Mouse (Mus musculus): ENCODE data around the gene Trim71. TPM values are rescaled to one million over a fixed set of nuclear protein-coding genes. Genes with fewer than 3 reads are reported as not detected.
"Not testable (repeated sequence)": the region's sequence is repeated elsewhere in the genome, so short reads cannot be mapped to it uniquely, and the experiment has no call there.

Trim71 gene
- polyA plus RNA-seq, 1 experiment from 2014 or later = 1.9 TPM

GRCm38 (mm10) chr9:114520529-114520928 is 43.6 kb downstream of the Trim71 start:
- not testable (repeated sequence) for H3K27me3 ChIP-seq (ENCODE audit: control insufficient read depth, insufficient read depth, low read length); ATAC-seq (replicated peaks; ENCODE audit: insufficient number of reproducible peaks, low FRiP score, low TSS enrichment, low read depth); H3K4me2 ChIP-seq (ENCODE audit: low read depth, low read length); H3K36me3 ChIP-seq (replicated peaks; ENCODE audit: control insufficient read depth, insufficient read depth, low read depth, low read length); H3K9me3 ChIP-seq (replicated peaks; ENCODE audit: control insufficient read depth, low read length); H3K4me3 ChIP-seq (ENCODE audit: low read depth, low read length); DNase-seq (ENCODE audit: low spot score); H3K4me1 ChIP-seq (ENCODE audit: control insufficient read depth, insufficient read depth, low read length); H3K27ac ChIP-seq (replicated peaks; ENCODE audit: low read depth, low read length); H3K9ac ChIP-seq (replicated peaks; ENCODE audit: low read length)
- WGBS = 74% methylated on average over 4 of the region's 4 CpGs

DNA sequence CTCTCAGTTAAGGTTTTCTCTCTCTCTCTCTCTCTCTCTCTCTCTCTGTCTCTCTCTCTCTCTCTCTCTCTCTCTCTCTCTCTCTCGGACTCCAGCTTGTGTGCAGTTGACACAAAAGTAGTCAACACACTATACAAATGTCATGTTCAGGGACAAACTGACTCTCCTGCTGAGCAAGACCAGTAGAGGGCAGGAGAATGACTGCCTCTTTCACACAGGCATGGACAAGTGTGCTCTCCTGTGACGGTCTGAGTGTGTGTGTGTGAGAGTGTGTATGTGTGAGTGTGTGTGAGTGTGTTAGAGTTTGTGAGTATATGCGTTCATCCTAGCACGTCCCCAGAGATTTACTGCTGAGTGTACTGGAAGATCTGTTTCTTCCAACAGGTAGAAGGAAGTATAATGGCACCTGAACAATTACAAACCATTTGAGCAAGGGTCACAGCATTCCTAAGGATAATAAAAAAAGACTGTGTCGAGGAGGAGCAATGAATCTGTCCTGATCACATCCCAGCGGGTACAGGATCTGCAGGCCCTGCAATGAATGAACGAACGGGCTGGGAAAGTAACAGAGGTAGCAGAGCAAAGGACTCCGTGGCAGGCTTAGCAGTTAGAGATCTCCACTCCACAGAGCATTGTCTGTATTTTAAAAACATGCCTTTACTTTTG is 45.2 kb downstream of the Trim71 start:
- H3K9me3 ChIP-seq (replicated peaks; ENCODE audit: control insufficient read depth, low read length) = peaks cover under 1% of the 10 kb centered on the region; the same call in 1 of the 2 replicates
- no peak overlapping the region for H3K9ac ChIP-seq (replicated peaks; ENCODE audit: low read length)
- H3K4me3 ChIP-seq (ENCODE audit: low read depth, low read length) = no peak overlapping the region
- H3K4me2 ChIP-seq (ENCODE audit: low read depth, low read length) = no peak overlapping the region
- no peaks in the 10 kb centered on the region for H3K27me3 ChIP-seq (ENCODE audit: control insufficient read depth, insufficient read depth, low read length)
- no peak overlapping the region for H3K27ac ChIP-seq (replicated peaks; ENCODE audit: low read depth, low read length)
- DNase-seq (ENCODE audit: low spot score) (no peak), ATAC-seq (replicated peaks; ENCODE audit: insufficient number of reproducible peaks, low FRiP score, low TSS enrichment, low read depth) (no peak)
- 74% methylated on average over 9 of the region's 9 CpGs for WGBS
- peaks cover under 1% of the 10 kb centered on the region for H3K36me3 ChIP-seq (replicated peaks; ENCODE audit: control insufficient read depth, insufficient read depth, low read depth, low read length)
- no peaks in the 10 kb centered on the region for H3K4me1 ChIP-seq (ENCODE audit: control insufficient read depth, insufficient read depth, low read length)

DNA sequence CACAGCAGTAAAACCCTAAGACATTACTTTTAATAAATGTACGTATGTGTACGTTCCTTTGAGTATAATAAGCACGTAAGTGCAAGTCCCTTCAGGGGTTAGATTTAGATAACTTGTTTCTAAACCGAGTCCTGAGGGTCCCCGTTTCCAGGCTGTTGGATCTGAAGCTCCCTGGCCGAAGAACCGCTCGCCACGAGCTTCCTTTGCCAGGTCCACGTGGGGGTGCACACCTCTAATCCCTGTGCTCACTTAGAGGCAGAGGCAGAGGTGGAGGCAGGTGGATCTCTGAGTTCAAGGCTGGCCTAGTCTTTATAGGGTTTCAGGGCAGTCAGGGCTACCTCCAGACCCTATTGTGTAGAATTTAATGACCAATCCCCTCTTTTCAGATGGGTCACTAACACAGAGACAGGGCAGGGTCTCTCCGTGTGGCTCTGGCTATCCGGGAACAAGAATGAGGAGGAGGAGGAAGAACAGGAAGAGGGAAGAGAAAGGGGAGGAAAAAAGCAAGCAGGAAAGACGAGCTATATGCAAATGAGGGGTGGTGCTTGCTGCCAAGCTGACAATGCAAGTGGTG is 46.2 kb downstream of the Trim71 start:
- WGBS = 83% methylated on average over 13 of the region's 13 CpGs
- no peak for ATAC-seq (replicated peaks; ENCODE audit: insufficient number of reproducible peaks, low FRiP score, low TSS enrichment, low read depth)
- no peak overlapping the region for H3K4me2 ChIP-seq (ENCODE audit: low read depth, low read length)
- H3K4me3 ChIP-seq (ENCODE audit: low read depth, low read length) = no peak overlapping the region
- peaks cover 10% of the 10 kb centered on the region for H3K9me3 ChIP-seq (replicated peaks; ENCODE audit: control insufficient read depth, low read length)
- no peak for DNase-seq (ENCODE audit: low spot score)
- H3K27ac ChIP-seq (replicated peaks; ENCODE audit: low read depth, low read length) = no peak overlapping the region
- no peaks in the 10 kb centered on the region for H3K27me3 ChIP-seq (ENCODE audit: control insufficient read depth, insufficient read depth, low read length)
- H3K4me1 ChIP-seq (ENCODE audit: control insufficient read depth, insufficient read depth, low read length) = no peaks in the 10 kb centered on the region
- no peak overlapping the region for H3K9ac ChIP-seq (replicated peaks; ENCODE audit: low read length)
- H3K36me3 ChIP-seq (replicated peaks; ENCODE audit: control insufficient read depth, insufficient read depth, low read depth, low read length) = peaks cover 10% of the 10 kb centered on the region

- Histone ChIP-seq H3K27me3 (ENCODE audit: control insufficient read depth, insufficient read depth, low read length) (no peaks in the 10 kb centered on the region), H3K27ac (replicated peaks; ENCODE audit: low read depth, low read length) (no peak within 1 kb of the TSS), H3K9me3 (replicated peaks; ENCODE audit: control insufficient read depth, low read length) (peaks cover 12% of the 10 kb centered on the region), H3K9ac (replicated peaks; ENCODE audit: low read length) (no peak within 1 kb of the TSS), H3K36me3 (replicated peaks; ENCODE audit: control insufficient read depth, insufficient read depth, low read depth, low read length) (peaks cover 18% of the 10 kb centered on the region), H3K4me2 (ENCODE audit: low read depth, low read length) (no peak within 1 kb of the TSS), H3K4me1 (ENCODE audit: control insufficient read depth, insufficient read depth, low read length) (no peaks in the 10 kb centered on the region), H3K4me3 (ENCODE audit: low read depth, low read length) (no peak within 1 kb of the TSS)
- WGBS = 85% methylated on average over 11 of the region's 11 CpGs
- DNase-seq (ENCODE audit: low spot score) = no peak
- ATAC-seq (replicated peaks; ENCODE audit: insufficient number of reproducible peaks, low FRiP score, low TSS enrichment, low read depth) = no peak
Measured at GRCm38 (mm10) chr9:114515364-114515763, 48.8 kb downstream of the Trim71 start, which contains the start of gene C130032M10Rik. Gene C130032M10Rik, plus strand, starts transcription at chr9:114515697.

DNA sequence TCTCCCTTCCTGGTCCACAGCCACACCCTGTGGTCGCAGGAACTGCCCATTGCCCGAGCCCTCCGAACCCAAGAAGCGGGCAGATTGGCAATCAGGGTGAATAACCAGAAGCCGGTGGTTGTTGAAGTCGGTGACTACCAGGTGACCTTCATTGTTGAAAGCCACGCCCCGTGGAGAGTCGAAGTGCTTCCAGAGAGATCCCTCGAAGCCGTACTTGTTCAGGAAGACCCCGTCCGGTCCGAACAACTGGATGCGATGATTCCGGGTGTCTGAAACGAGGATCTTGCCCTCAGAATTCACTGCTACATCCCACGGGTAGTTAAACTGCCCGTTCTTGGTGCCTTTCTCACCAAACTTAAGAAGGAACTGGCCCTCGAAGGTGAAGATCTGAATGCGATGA is 51.3 kb downstream of the Trim71 start:
- ATAC-seq (replicated peaks; ENCODE audit: insufficient number of reproducible peaks, low FRiP score, low TSS enrichment, low read depth) = no peak
- no peaks in the 10 kb centered on the region for H3K27me3 ChIP-seq (ENCODE audit: control insufficient read depth, insufficient read depth, low read length)
- no peak overlapping the region for H3K4me2 ChIP-seq (ENCODE audit: low read depth, low read length)
- no peak overlapping the region for H3K4me3 ChIP-seq (ENCODE audit: low read depth, low read length)
- H3K4me1 ChIP-seq (ENCODE audit: control insufficient read depth, insufficient read depth, low read length) = no peaks in the 10 kb centered on the region
- H3K9me3 ChIP-seq (replicated peaks; ENCODE audit: control insufficient read depth, low read length) = peaks cover 12% of the 10 kb centered on the region
- H3K9ac ChIP-seq (replicated peaks; ENCODE audit: low read length) = no peak overlapping the region
- H3K27ac ChIP-seq (replicated peaks; ENCODE audit: low read depth, low read length) = no peak overlapping the region
- no peak for DNase-seq (ENCODE audit: low spot score)
- WGBS = 97% methylated on average over 21 of the region's 21 CpGs
- peaks cover 18% of the 10 kb centered on the region for H3K36me3 ChIP-seq (replicated peaks; ENCODE audit: control insufficient read depth, insufficient read depth, low read depth, low read length)

GRCm38 (mm10) chr9:114509785-114510184 is 54.4 kb downstream of the Trim71 start:
- DNase-seq (ENCODE audit: low spot score) = no peak
- peaks cover 18% of the 10 kb centered on the region for H3K36me3 ChIP-seq (replicated peaks; ENCODE audit: control insufficient read depth, insufficient read depth, low read depth, low read length)
- no peaks in the 10 kb centered on the region for H3K27me3 ChIP-seq (ENCODE audit: control insufficient read depth, insufficient read depth, low read length)
- H3K4me2 ChIP-seq (ENCODE audit: low read depth, low read length) = no peak overlapping the region
- no peak overlapping the region for H3K4me3 ChIP-seq (ENCODE audit: low read depth, low read length)
- H3K4me1 ChIP-seq (ENCODE audit: control insufficient read depth, insufficient read depth, low read length) = no peaks in the 10 kb centered on the region
- H3K27ac ChIP-seq (replicated peaks; ENCODE audit: low read depth, low read length) = no peak overlapping the region
- no peak overlapping the region for H3K9ac ChIP-seq (replicated peaks; ENCODE audit: low read length)
- WGBS = 96% methylated on average over 9 of the region's 9 CpGs
- ATAC-seq (replicated peaks; ENCODE audit: insufficient number of reproducible peaks, low FRiP score, low TSS enrichment, low read depth) = no peak
- peaks cover 12% of the 10 kb centered on the region for H3K9me3 ChIP-seq (replicated peaks; ENCODE audit: control insufficient read depth, low read length)

DNA sequence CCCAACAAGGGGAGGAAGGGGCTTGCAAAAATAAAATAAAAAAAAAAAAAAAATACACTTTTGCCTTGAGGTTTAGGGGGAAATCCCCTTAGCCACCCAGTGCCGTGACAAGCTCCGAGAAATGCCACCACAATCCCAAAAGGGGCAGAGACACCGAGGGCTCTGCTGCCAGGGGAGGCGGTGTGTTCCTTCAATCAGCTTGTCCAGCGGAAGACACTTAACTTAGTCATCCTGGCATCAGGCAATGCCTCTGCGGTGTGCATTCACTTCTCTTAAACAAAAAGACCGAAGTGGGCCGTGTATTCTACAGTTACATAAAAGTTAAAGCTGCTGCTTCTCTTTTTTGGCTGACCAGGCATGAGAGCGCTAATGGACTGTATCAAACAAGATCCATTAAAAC is 56.7 kb downstream of the Trim71 start:
- H3K27ac ChIP-seq (replicated peaks; ENCODE audit: low read depth, low read length) = no peak overlapping the region
- no peak overlapping the region for H3K9ac ChIP-seq (replicated peaks; ENCODE audit: low read length)
- H3K4me2 ChIP-seq (ENCODE audit: low read depth, low read length) = no peak overlapping the region
- WGBS = 93% methylated on average over 9 of the region's 9 CpGs
- peaks cover 3% of the 10 kb centered on the region; the same call in 1 of the 2 replicates for H3K36me3 ChIP-seq (replicated peaks; ENCODE audit: control insufficient read depth, insufficient read depth, low read depth, low read length)
- DNase-seq (ENCODE audit: low spot score) = no peak
- no peaks in the 10 kb centered on the region for H3K27me3 ChIP-seq (ENCODE audit: control insufficient read depth, insufficient read depth, low read length)
- H3K9me3 ChIP-seq (replicated peaks; ENCODE audit: control insufficient read depth, low read length) = no peaks in the 10 kb centered on the region
- H3K4me3 ChIP-seq (ENCODE audit: low read depth, low read length) = no peak overlapping the region
- no peaks in the 10 kb centered on the region for H3K4me1 ChIP-seq (ENCODE audit: control insufficient read depth, insufficient read depth, low read length)
- ATAC-seq (replicated peaks; ENCODE audit: insufficient number of reproducible peaks, low FRiP score, low TSS enrichment, low read depth) = no peak

GRCm38 (mm10) chr9:114506564-114506963 is 57.6 kb downstream of the Trim71 start:
- no peak for ATAC-seq (replicated peaks; ENCODE audit: insufficient number of reproducible peaks, low FRiP score, low TSS enrichment, low read depth)
- Histone ChIP-seq H3K4me1 (ENCODE audit: control insufficient read depth, insufficient read depth, low read length) (no peaks in the 10 kb centered on the region), H3K4me2 (ENCODE audit: low read depth, low read length) (no peak overlapping the region), H3K4me3 (ENCODE audit: low read depth, low read length) (no peak overlapping the region), H3K9ac (replicated peaks; ENCODE audit: low read length) (no peak overlapping the region), H3K36me3 (replicated peaks; ENCODE audit: control insufficient read depth, insufficient read depth, low read depth, low read length) (no peaks in the 10 kb centered on the region; the same call in 1 of the 2 replicates), H3K27ac (replicated peaks; ENCODE audit: low read depth, low read length) (no peak overlapping the region), H3K27me3 (ENCODE audit: control insufficient read depth, insufficient read depth, low read length) (no peaks in the 10 kb centered on the region), H3K9me3 (replicated peaks; ENCODE audit: control insufficient read depth, low read length) (no peaks in the 10 kb centered on the region)
- WGBS = 78% methylated on average over 4 of the region's 4 CpGs
- DNase-seq (ENCODE audit: low spot score) = no peak
